Mouse (Mus musculus): ENCODE data around the gene Fam47e. TPM values are rescaled to one million over a fixed set of nuclear protein-coding genes. Genes with fewer than 3 reads are reported as not detected.

Gene Fam47e
- total and polyA plus RNA-seq, 3 experiments, result not detected

GRCm38 (mm10) chr5:92607492-92608229 lies 52.8 kb downstream of the Fam47e start:
- dilution Hi-C loops (cut with MboI; ENCODE audit: extremely low pct_ligation_motif_present, extremely low pct_unique_long_range_greater_than_20kb, low sequenced_read_pairs) (no loop called here), in situ Hi-C loops (cut with MboI; ENCODE audit: low pct_ligation_motif_present, low pct_unique_long_range_greater_than_20kb, low sequenced_read_pairs) (no loop called here)
- no peaks in the 10 kb centered on the region for H3K9me3 ChIP-seq (replicated peaks; ENCODE audit: low read length)
- no peaks in the 10 kb centered on the region for H3K27me3 ChIP-seq (replicated peaks)
- no peak overlapping the region for H3K27ac ChIP-seq (ENCODE audit: insufficient read depth, low read depth)
- H3K36me3 ChIP-seq (replicated peaks in 1 of 2; ENCODE audit: control insufficient read depth in 1 of 2, insufficient read depth in 1 of 2, low read length in 1 of 2), result no peaks in the 10 kb centered on the region
- peaks cover 0 to 7% of the 10 kb centered on the region in 2 experiments; a peak in 2 of 4 replicates for H3K4me1 ChIP-seq (ENCODE audit: control insufficient read depth in 1 of 2, insufficient read depth in 2 of 2)
- H3K4me2 ChIP-seq (ENCODE audit: insufficient read depth, low read depth, poor library complexity, severe bottlenecking), result no peak overlapping the region
- no peak for TF ChIP-seq RAD21 (IDR thresholded peaks at IDR 0.05; ENCODE audit: low read depth, low read length)
- no peak for TF ChIP-seq ZNF384 (IDR thresholded peaks at IDR 0.05; ENCODE audit: low read depth, low read length)
- no peak for TF ChIP-seq IRF4 (IDR thresholded peaks at IDR 0.05; ENCODE audit: low read depth, low read length)
- no peak for TF ChIP-seq ETS1 (conservative IDR thresholded peaks at IDR 0.05; ENCODE audit: low read depth, low read length)
- no peak for TF ChIP-seq E2F4 (IDR thresholded peaks at IDR 0.05; ENCODE audit: insufficient replicate concordance, low read depth, low read length)
- TF ChIP-seq GABPA (IDR thresholded peaks at IDR 0.05; ENCODE audit: insufficient replicate concordance, low read depth, low read length), result no peak
- TF ChIP-seq MAX (IDR thresholded peaks at IDR 0.05; ENCODE audit: low read length), result no peak
- TF ChIP-seq MAFK (IDR thresholded peaks at IDR 0.05; ENCODE audit: insufficient replicate concordance, low read length), result no peak
- no peak for TF ChIP-seq SIN3A (IDR thresholded peaks at IDR 0.05; ENCODE audit: low read length)
- no peak for TF ChIP-seq TCF12 (IDR thresholded peaks at IDR 0.05; ENCODE audit: low read depth, low read length)
- TF ChIP-seq BHLHE40 (IDR thresholded peaks at IDR 0.05; ENCODE audit: low read depth, low read length), result no peak
- TF ChIP-seq MXI1 (IDR thresholded peaks at IDR 0.05; ENCODE audit: low read depth, low read length), result no peak
- H3K4me3 ChIP-seq (replicated peaks in 1 of 3; ENCODE audit: low read depth in 2 of 3, low read length in 2 of 3, poor library complexity in 1 of 3), result no peak overlapping the region
- H3K79me2 ChIP-seq (replicated peaks; ENCODE audit: control insufficient read depth, extremely low read depth, insufficient read depth, poor library complexity, severe bottlenecking), result no peaks in the 10 kb centered on the region
- no peak for DNase-seq (ENCODE audit: extremely low read depth)
- no peak overlapping the region for H3K9ac ChIP-seq (ENCODE audit: insufficient read depth, low read depth)

- H3K9ac ChIP-seq (ENCODE audit: insufficient read depth, low read depth), result no peak overlapping the region
- no peaks in the 10 kb centered on the region for H3K4me1 ChIP-seq (ENCODE audit: control insufficient read depth in 1 of 2, insufficient read depth in 2 of 2)
- no peak for DNase-seq (ENCODE audit: extremely low read depth)
- no peak overlapping the region for H3K4me3 ChIP-seq (replicated peaks in 1 of 3; ENCODE audit: low read depth in 2 of 3, low read length in 2 of 3, poor library complexity in 1 of 3)
- TF ChIP-seq MAX (IDR thresholded peaks at IDR 0.05; ENCODE audit: low read length) (no peak), JUND (conservative IDR thresholded peaks at IDR 0.05; ENCODE audit: low read depth, low read length) (no peak), BHLHE40 (IDR thresholded peaks at IDR 0.05; ENCODE audit: low read depth, low read length) (no peak)
- H3K36me3 ChIP-seq (replicated peaks in 1 of 2; ENCODE audit: control insufficient read depth in 1 of 2, insufficient read depth in 1 of 2, low read length in 1 of 2), result no peaks in the 10 kb centered on the region
- H3K4me2 ChIP-seq (ENCODE audit: insufficient read depth, low read depth, poor library complexity, severe bottlenecking), result no peak overlapping the region
- no peaks in the 10 kb centered on the region for H3K9me3 ChIP-seq (replicated peaks; ENCODE audit: low read length)
- in situ Hi-C loops (cut with MboI; ENCODE audit: low pct_ligation_motif_present, low pct_unique_long_range_greater_than_20kb, low sequenced_read_pairs), result no loop called here
- no peaks in the 10 kb centered on the region for H3K79me2 ChIP-seq (replicated peaks; ENCODE audit: control insufficient read depth, extremely low read depth, insufficient read depth, poor library complexity, severe bottlenecking)
- no peak overlapping the region for H3K27ac ChIP-seq (ENCODE audit: insufficient read depth, low read depth)
- no peaks in the 10 kb centered on the region for H3K27me3 ChIP-seq (replicated peaks)
- dilution Hi-C loops (cut with MboI; ENCODE audit: extremely low pct_ligation_motif_present, extremely low pct_unique_long_range_greater_than_20kb, low sequenced_read_pairs), result no loop called here
Observed at GRCm38 (mm10) chr5:92612756-92613155, 57.9 kb downstream of the Fam47e start.
